Mouse (Mus musculus) C2C12 (cell line): Measurements from ENCODE around the gene Adpgk. TPM values are rescaled to one million over a fixed set of nuclear protein-coding genes. Genes with fewer than 3 reads are reported as not detected.

ENCODE experiments used
- H3K27me3 ChIP-seq: one replicate; pipeline ENCODE4 v1.6.1; 2011; ENCODE audit not compliant: control insufficient read depth, insufficient read depth, insufficient read length
- H3K36me3 ChIP-seq: one replicate; pipeline ENCODE4 v1.6.1; 2011; ENCODE audit not compliant: control insufficient read depth, insufficient read depth
- H3K4me3 ChIP-seq: one replicate; pipeline ENCODE4 v1.5.1; 2011; ENCODE audit warnings: mild to moderate bottlenecking, control low read depth; ENCODE audit not compliant: poor library complexity, insufficient read depth, severe bottlenecking
- H3K79me2 ChIP-seq: one replicate; pipeline ENCODE4 v1.6.1; 2011; ENCODE audit not compliant: control insufficient read depth, insufficient read depth
- H3K79me3 ChIP-seq: one replicate; pipeline ENCODE4 v1.6.1; 2011; ENCODE audit warnings: low read depth, control low read depth
- H3ac ChIP-seq: one replicate; pipeline ENCODE3; 2011; ENCODE audit warnings: low read depth; ENCODE audit not compliant: control insufficient read depth, insufficient read length
- CEBPB ChIP-seq: IDR thresholded peaks from one replicate; pipeline ENCODE4 v1.6.1; 2011; ENCODE audit warnings: low read depth, mild to moderate bottlenecking, control low read depth, moderate library complexity
- CTCF ChIP-seq: IDR thresholded peaks from one replicate; pipeline ENCODE4 v1.5.1; 2011; ENCODE audit not compliant: control insufficient read depth, insufficient read depth, insufficient read length
- FOSL1 ChIP-seq: IDR thresholded peaks from one replicate; pipeline ENCODE4 v1.8.0; 2011; ENCODE audit warnings: mild to moderate bottlenecking, low read length; ENCODE audit not compliant: poor library complexity, insufficient read depth, severe bottlenecking
- MAX ChIP-seq: IDR thresholded peaks from one replicate; pipeline ENCODE4 v1.6.1; 2011; ENCODE audit warnings: mild to moderate bottlenecking, control low read depth
- MYOD1 ChIP-seq: IDR thresholded peaks from one replicate; pipeline ENCODE4 v1.6.1; 2011; ENCODE audit warnings: low read depth; ENCODE audit not compliant: control insufficient read depth, insufficient read length
- MYOG ChIP-seq: IDR thresholded peaks from one replicate; pipeline ENCODE4 v1.6.1; 2011; ENCODE audit not compliant: control insufficient read depth, insufficient read length; ENCODE audit errors: extremely low read depth
- USF1 ChIP-seq: IDR thresholded peaks from one replicate; pipeline ENCODE4 v1.6.1; 2011; ENCODE audit warnings: low read depth, mild to moderate bottlenecking, control low read depth, moderate library complexity
- polyA plus RNA-seq: library from polyadenylated mRNA; unstranded; fragments of >200 nt; fragmentation: generic; extraction: Trizol; gene quantifications from one replicate; pipeline ENCODE4 v1.2.1, GENCODE M21; 2012; ENCODE audit warnings: missing spikeins

The Adpgk gene
- polyA plus RNA-seq, 1 experiment: 28.7 TPM

DNA sequence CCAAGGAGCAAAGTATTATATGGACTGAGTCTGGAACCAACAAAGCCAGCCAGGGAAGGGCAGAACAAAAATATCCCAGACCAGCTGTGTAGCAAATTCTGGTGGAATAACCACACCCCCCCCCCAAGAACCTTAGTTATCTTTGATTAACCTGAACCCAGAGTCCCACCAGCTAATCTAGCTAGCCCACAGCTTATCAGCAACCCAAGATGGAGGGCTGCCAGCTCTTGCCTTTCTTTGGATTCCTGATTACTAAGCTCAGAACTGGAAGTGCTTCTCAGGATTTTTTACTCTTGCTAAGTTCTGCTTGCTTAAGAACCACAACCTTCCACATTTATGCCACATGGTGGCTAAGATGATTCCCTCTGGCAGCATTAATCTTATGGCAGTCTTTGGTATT lies 33.0 kb downstream of the Adpgk start:
- Histone ChIP-seq H3K27me3 (no peaks in the 10 kb centered on the region), H3K4me3 (no peak overlapping the region), H3K36me3 (peaks cover 28% of the 10 kb centered on the region), H3K79me2 (no peaks in the 10 kb centered on the region), H3ac (no peak overlapping the region), H3K79me3 (no peaks in the 10 kb centered on the region)
- TF ChIP-seq MAX (no peak), CTCF (no peak), MYOG (no peak), FOSL1 (no peak)

DNA sequence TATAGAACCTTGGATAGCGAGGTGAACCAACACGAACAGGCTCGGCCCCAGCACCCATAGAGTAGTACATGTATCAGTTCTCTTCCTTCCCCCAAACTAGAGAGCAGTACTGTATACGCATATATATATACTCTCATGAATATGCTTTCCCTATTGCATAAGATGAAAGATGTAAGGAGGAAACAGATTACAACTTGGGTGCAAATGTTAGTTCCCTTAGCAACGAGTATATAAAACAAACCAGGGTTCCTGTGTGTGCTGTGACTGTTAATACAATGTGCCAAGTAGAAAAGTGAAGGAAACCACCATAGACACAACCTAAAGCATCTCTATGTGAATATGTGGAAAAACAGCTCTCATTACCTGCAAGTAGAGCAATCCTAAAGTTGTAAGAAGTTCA lies 38.7 kb downstream of the Adpgk start:
- no peak overlapping the region for H3ac ChIP-seq
- TF ChIP-seq MAX (no peak), USF1 (no peak), CEBPB (no peak), CTCF (no peak), MYOG (no peak), MYOD1 (no peak), FOSL1 (no peak)
- H3K4me3 ChIP-seq: no peak overlapping the region
- peaks cover 8% of the 10 kb centered on the region for H3K36me3 ChIP-seq
- H3K79me2 ChIP-seq: no peaks in the 10 kb centered on the region
- H3K27me3 ChIP-seq: no peaks in the 10 kb centered on the region
- H3K79me3 ChIP-seq: no peaks in the 10 kb centered on the region

DNA sequence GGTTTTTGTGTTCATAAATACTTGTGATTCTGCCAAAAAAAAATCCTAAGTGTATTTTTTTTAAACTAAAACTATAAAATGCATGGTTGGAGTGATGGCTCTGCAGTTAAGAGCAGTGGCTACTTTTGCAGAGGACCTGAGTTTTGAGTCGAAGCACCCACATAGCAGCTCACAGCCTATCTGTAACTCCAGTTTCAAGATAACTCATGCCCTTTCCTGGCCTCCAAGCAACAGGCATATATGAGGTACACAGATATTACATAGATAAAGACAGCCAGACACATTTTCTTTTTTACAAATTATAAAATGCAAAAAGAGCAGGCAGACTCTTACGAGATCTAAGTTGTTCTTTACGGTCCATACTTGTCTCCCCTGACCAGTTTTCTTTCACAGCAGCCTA lies 45.2 kb downstream of the Adpgk start:
- Histone ChIP-seq H3K27me3 (no peaks in the 10 kb centered on the region), H3K4me3 (no peak overlapping the region), H3ac (no peak overlapping the region), H3K36me3 (peaks cover 5% of the 10 kb centered on the region), H3K79me3 (no peaks in the 10 kb centered on the region), H3K79me2 (no peaks in the 10 kb centered on the region)
- TF ChIP-seq FOSL1 (no peak), CTCF (no peak), USF1 (no peak), MYOD1 (no peak), MAX (no peak), CEBPB (no peak), MYOG (no peak)

DNA sequence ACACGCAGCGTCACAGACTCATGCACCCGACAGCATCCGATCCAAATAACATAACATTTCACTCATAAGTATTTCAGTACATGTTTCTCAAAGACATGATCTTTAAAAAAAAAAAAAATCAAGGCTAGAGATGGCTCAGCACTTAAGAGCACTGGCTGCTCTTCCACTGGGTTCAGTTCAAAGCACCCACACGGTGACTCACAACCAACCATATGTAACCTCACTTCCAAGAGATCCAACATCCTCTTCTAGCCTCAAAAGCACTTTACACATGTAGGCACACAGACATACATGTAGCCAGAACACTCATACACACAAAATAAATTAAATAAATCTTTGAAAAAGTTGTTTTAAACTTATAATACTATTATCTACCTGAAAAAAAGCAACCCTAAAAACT lies 46.5 kb downstream of the Adpgk start:
- H3K27me3 ChIP-seq: no peaks in the 10 kb centered on the region
- no peaks in the 10 kb centered on the region for H3K79me3 ChIP-seq
- H3K4me3 ChIP-seq: no peak overlapping the region
- peaks cover 5% of the 10 kb centered on the region for H3K36me3 ChIP-seq
- no peak for TF ChIP-seq CEBPB
- TF ChIP-seq MYOG: no peak
- no peak for TF ChIP-seq USF1
- no peak for TF ChIP-seq FOSL1
- no peak for TF ChIP-seq CTCF
- TF ChIP-seq MYOD1: no peak
- TF ChIP-seq MAX: no peak
- H3ac ChIP-seq: no peak overlapping the region
- H3K79me2 ChIP-seq: no peaks in the 10 kb centered on the region

DNA sequence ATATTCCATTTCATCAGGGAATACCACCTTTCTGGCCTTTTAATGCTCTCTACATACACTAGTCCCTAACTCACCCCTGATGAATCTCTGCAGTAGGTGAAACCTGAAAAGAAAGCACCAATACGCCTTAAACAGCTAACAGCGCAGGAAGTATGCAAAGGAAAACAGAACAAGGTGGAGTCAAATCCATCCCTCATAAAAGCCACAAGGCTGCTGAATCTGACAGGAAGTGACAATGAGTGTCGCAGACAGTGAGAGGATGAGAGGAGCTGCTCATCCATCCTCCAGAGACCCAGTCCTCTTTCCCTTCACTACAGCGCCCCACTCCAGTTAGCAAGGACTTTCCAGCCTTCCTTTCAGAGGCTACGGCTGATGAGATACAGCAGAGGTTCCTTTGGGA lies 47.1 kb downstream of the Adpgk start:
- Histone ChIP-seq H3ac (no peak overlapping the region), H3K4me3 (no peak overlapping the region), H3K79me3 (no peaks in the 10 kb centered on the region), H3K27me3 (no peaks in the 10 kb centered on the region), H3K79me2 (no peaks in the 10 kb centered on the region), H3K36me3 (peaks cover 2% of the 10 kb centered on the region)
- TF ChIP-seq CEBPB: no peak
- TF ChIP-seq CTCF: no peak
- TF ChIP-seq FOSL1: no peak
- no peak for TF ChIP-seq MYOG
- TF ChIP-seq MAX: no peak
- TF ChIP-seq MYOD1: no peak
- no peak for TF ChIP-seq USF1

DNA sequence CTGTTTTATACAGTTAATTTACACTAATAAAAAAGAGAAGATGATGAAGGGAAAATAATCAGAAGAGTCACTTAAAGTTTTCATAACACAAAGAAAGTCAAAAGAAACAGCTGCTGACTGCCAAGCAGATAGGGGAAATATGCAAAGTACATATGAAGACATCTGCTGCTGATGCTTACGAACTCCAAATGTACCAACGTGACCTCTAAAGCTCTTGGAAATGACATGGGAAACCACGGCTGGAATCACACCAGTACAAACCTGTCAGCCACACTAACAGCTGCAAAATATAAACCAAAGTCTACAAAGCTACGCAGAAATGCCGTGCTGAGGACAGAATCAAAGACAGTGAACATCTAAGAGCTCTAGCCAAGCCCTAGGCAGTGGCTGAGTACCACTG lies 47.7 kb downstream of the Adpgk start:
- H3K27me3 ChIP-seq: no peaks in the 10 kb centered on the region
- no peak overlapping the region for H3ac ChIP-seq
- H3K36me3 ChIP-seq: no peaks in the 10 kb centered on the region
- H3K79me2 ChIP-seq: no peaks in the 10 kb centered on the region
- TF ChIP-seq MYOD1: no peak
- TF ChIP-seq FOSL1: no peak
- no peak for TF ChIP-seq USF1
- no peak for TF ChIP-seq MYOG
- no peak for TF ChIP-seq MAX
- TF ChIP-seq CTCF: no peak
- no peak for TF ChIP-seq CEBPB
- H3K79me3 ChIP-seq: no peaks in the 10 kb centered on the region
- no peak overlapping the region for H3K4me3 ChIP-seq
